Mouse (Mus musculus) mesoderm, embryonic 11.5 days (tissue): Measurements from ENCODE around the gene Cd52.
A peak's percentile ranks its signal among the peaks of the same experiment; 100 is the strongest.

ENCODE experiments used
- DNase-seq: peaks from one replicate; pipeline ENCODE4 v3.0.0-alpha.2; 2012; ENCODE audit warnings: low read depth, low spot score

Cd52 gene

GRCm38 (mm10) chr4:134058166-134058715 lies 36.6 kb downstream of the Cd52 start:
- DNase-seq: no peak

GRCm38 (mm10) chr4:134053538-134053937 lies 41.3 kb downstream of the Cd52 start, which contains the start of gene Zfp683:
Gene Zfp683, plus strand, starts transcription at chr4:134053838.
- no peak for DNase-seq

- no peak for DNase-seq
Measured at GRCm38 (mm10) chr4:134052560-134052959, 42.3 kb downstream of the Cd52 start.

GRCm38 (mm10) chr4:134051912-134052311 lies 43.0 kb downstream of the Cd52 start:
- DNase-seq: no peak

GRCm38 (mm10) chr4:134047648-134048047 lies 47.2 kb downstream of the Cd52 start:
- DNase-seq: no peak

GRCm38 (mm10) chr4:134043041-134043440 lies 51.8 kb downstream of the Cd52 start:
- no peak for DNase-seq

- peak; percentile 40 for DNase-seq
Measured at GRCm38 (mm10) chr4:134041317-134042123, 53.4 kb downstream of the Cd52 start.

GRCm38 (mm10) chr4:134035953-134036352 lies 58.9 kb downstream of the Cd52 start:
- peak; percentile 85 for DNase-seq
